15 mouse cellular contexts compared by ENCODE assay signal in genomic region chr10:123605671-123606070, GRCm38 (mm10).
DNase-seq lines count a peak whose midpoint lies in the region; ATAC-seq and TF ChIP-seq lines count a peak whose summit lies in the region.
"Had no signal": no experiment of that assay in that cellular context is flagged by ENCODE, and none has a peak within 500 bp of the region (broad histone marks: within the 10 kb centered on the region; RNA-seq: fewer than 3 reads in every experiment).

No protein-coding gene starts in this region.

- no peak overlapping the region for H3K27ac ChIP-seq in lung, embryonic 14.5 days (ENCODE audit: low read depth)
- H3K27ac ChIP-seq in lung, postnatal 0 days (ENCODE audit: low read length), result no peak overlapping the region
- H3K27ac ChIP-seq: embryonic facial prominence, embryonic 12.5 days; forebrain, embryonic 15.5 days; hindbrain, embryonic 10.5 days; hindbrain, embryonic 14.5 days had no signal

- DNase-seq in cerebellum, postnatal 25 days, result peak; percentile 4 to 12
- no peak for DNase-seq in cerebellum, adult 9-11 months
- peak; percentile 69 for DNase-seq in lung, embryonic 14.5 days
- DNase-seq in lung, postnatal 0 days (ENCODE audit: low spot score), result no peak
- DNase-seq in Muller cell, postnatal 12 days (ENCODE audit: inconsistent ontology term), result peak; percentile 38
- peak; percentile 11 for DNase-seq in telencephalon, adult 2 months (ENCODE audit: low read depth, low spot score)
- DNase-seq: adrenal gland, adult 2 months; adrenal gland, postnatal 25 days; gastrocnemius, postnatal 14 days had no signal

- H3K4me2 ChIP-seq in lung, embryonic 14.5 days, result no peak overlapping the region
- H3K4me2 ChIP-seq in lung, postnatal 0 days (replicated peaks; ENCODE audit: low read depth, low read length), result no peak overlapping the region
- H3K4me2 ChIP-seq: embryonic facial prominence, embryonic 12.5 days; forebrain, embryonic 15.5 days; heart, embryonic 12.5 days; hindbrain, embryonic 14.5 days had no signal

- no peak overlapping the region for H3K4me3 ChIP-seq in lung, embryonic 14.5 days (ENCODE audit: low read depth, low read length)
- H3K4me3 ChIP-seq in lung, postnatal 0 days (ENCODE audit: low read depth, low read length), result no peak overlapping the region
- H3K4me3 ChIP-seq: embryonic facial prominence, embryonic 12.5 days; forebrain, embryonic 15.5 days; heart, embryonic 12.5 days; hindbrain, embryonic 10.5 days had no signal

- H3K4me1 ChIP-seq in lung, embryonic 14.5 days (ENCODE audit: insufficient read depth), result no peaks in the 10 kb centered on the region
- no peaks in the 10 kb centered on the region for H3K4me1 ChIP-seq in lung, postnatal 0 days (ENCODE audit: insufficient read depth, low read depth, low read length)
- H3K4me1 ChIP-seq: embryonic facial prominence, embryonic 12.5 days; forebrain, embryonic 15.5 days; heart, embryonic 12.5 days; hindbrain, embryonic 10.5 days had no signal

- no peak for TF ChIP-seq CTCF in lung, embryonic 14.5 days (IDR thresholded peaks at IDR 0.05; ENCODE audit: low read depth)
- TF ChIP-seq CTCF in lung, postnatal 0 days (IDR thresholded peaks at IDR 0.05), result no peak

- TF ChIP-seq EP300 in lung, postnatal 0 days (IDR thresholded peaks at IDR 0.05), result no peak

- no peaks in the 10 kb centered on the region for H3K27me3 ChIP-seq in lung, embryonic 14.5 days (ENCODE audit: insufficient read depth, low read length)
- H3K27me3 ChIP-seq in lung, postnatal 0 days (replicated peaks; ENCODE audit: insufficient read depth, low read length), result no peaks in the 10 kb centered on the region
- H3K27me3 ChIP-seq: CH12.LX; embryonic facial prominence, embryonic 12.5 days; forebrain, embryonic 15.5 days; heart, embryonic 12.5 days had no signal

- H3K9ac ChIP-seq in lung, embryonic 14.5 days, result no peak overlapping the region
- no peak overlapping the region for H3K9ac ChIP-seq in lung, postnatal 0 days (replicated peaks; ENCODE audit: low read depth)
- H3K9ac ChIP-seq: embryonic facial prominence, embryonic 12.5 days; forebrain, embryonic 15.5 days; heart, embryonic 12.5 days; hindbrain, embryonic 14.5 days had no signal

- no peaks in the 10 kb centered on the region for H3K36me3 ChIP-seq in lung, embryonic 14.5 days (ENCODE audit: insufficient read depth)
- no peaks in the 10 kb centered on the region for H3K36me3 ChIP-seq in lung, postnatal 0 days (ENCODE audit: insufficient read depth, low read length)
- H3K36me3 ChIP-seq: embryonic facial prominence, embryonic 12.5 days; forebrain, embryonic 15.5 days; heart, embryonic 12.5 days; hindbrain, embryonic 10.5 days had no signal

- peaks cover 3% of the 10 kb centered on the region; the same call in 1 of the 2 replicates for H3K9me3 ChIP-seq in lung, embryonic 14.5 days (ENCODE audit: low read depth, low read length)
- H3K9me3 ChIP-seq in lung, postnatal 0 days (ENCODE audit: low read length), result no peaks in the 10 kb centered on the region
- H3K9me3 ChIP-seq: embryonic facial prominence, embryonic 12.5 days; forebrain, embryonic 15.5 days; heart, embryonic 12.5 days; hindbrain, embryonic 10.5 days had no signal

- ATAC-seq in lung, embryonic 14.5 days (ENCODE audit: insufficient read depth), result no peak
- no peak for ATAC-seq in lung, postnatal 0 days
- ATAC-seq: forebrain, embryonic 15.5 days had no signal

- 26% methylated on average over 2 of the region's 2 CpGs for WGBS in lung, embryonic 14.5 days
- WGBS in lung, postnatal 0 days, result 15% methylated on average over 2 of the region's 2 CpGs

Comparison
In these comparisons a context has a peak if more than half of its experiments do, and no peak if none do; other contexts are left out.
1. DNase-seq: peak in cerebellum, postnatal 25 days (2 of 2), lung, embryonic 14.5 days (single experiment), Muller cell, postnatal 12 days (single experiment) and telencephalon, adult 2 months (single experiment); none in cerebellum, adult 9-11 months (single experiment) and lung, postnatal 0 days (single experiment).